Mouse (Mus musculus): ENCODE data around the gene Coro6.

Gene Coro6

DNA sequence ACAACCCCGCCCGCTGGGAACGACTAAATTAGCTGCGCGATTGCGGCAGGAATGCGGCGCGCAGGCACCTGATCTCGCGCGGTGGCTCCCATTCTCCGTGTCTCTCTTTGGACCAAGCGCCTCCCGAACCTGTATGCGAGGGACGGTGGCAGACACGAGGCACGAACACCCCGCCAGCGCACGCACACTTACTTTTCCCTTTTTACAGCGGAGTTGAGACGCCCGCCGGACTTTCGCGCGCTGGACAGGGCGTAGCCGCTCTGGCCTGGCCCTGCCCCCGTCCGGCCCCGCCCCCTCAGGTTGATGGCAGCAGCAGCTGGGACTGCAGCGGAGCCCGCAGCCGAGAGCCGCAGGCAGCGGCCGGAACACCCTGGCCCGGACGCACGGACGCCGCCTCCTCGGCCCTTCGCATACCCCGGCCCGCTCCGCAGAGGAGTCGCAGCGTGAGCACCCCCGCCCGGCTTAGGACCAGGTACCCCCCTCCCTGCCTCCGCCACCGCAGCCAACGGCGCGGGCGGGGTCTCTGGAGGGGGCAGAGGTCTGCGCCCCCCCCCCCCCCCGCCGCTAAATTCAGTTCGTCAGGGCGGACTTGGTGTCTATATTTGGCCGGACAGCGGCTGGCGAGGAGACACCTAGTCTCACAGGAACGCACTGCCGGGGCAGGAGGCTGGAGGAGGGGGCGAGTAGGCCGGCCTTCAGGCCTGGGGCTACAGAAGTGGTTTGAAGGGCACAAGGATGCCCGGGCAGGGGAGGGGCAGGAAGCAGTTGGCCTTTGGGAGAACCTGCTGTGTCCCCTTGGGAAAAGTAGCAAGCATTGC is at the start of gene Coro6:
Gene Coro6 (plus strand): TSS at position 129 of the 818 bp plus-strand sequence.
- DNase-seq = peak; percentile 51 to 66

DNA sequence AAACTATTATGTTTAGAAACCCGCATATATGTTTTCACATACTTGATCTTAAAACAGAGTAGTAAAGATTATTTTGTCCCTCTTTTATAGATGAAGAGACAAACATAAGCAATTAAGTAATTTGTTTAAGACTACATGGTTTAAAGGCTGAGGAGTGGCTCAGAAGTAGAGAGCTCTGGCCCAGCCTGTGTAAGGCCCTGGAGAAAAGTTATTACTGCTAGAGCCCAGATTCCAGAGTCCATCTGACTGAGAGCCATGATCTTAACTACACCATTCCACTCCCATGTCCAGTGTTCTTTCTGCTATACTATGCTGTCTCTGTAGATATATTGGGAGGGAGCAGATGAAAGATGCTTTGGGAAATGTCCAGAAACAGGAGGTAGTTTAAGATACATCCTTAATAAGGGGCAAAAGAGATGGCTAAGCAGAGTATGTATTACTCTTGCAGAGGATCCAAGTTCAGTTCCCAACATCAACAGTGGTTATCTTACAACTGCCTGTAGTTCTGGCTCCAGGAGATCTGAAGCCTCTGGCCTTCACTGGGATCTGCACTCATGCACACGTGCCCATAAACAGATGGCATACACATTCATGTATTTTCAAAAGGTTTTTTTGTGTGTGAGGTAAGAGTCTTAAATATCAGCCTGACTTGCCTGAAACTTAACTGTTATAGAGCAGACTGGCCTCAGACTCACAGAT is 47.9 kb upstream of the Coro6 start:
- DNase-seq = no peak

DNA sequence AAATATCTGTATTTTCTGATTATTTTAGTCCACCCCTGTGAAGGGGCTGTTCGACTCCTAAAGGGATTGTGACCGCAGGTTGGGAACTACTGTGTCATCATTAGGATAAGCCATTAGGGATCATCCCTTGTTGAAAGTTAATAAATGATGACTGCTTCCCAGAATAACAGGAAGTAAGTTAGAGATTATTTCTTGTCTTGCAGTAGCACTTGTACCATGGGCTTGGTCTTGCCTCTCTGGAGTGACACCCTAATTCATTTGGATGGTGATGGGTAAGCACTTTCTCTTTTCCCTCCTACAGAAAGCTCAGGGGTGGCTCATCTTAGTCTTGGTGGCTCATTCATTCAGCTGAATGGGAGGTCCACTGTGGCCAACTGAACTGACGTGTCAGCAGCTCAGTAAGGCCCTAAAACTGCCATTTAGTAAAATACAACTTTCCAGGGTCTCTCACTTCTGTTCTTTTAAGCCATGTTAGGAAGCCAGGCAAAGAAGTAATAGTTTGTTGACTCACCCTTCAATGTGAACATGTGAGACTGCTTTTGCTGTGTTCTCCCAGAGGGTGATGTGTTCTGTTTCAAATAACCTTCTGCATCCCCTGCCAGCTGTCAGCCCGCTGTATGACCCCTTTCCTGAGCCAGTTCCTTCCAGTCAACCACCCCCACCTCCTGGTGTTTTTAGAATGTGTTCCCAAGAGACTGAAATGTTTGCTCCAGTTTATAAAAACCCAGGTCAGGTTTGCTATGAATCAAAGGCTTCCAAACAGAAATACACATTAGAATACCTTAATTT is 45.8 kb upstream of the Coro6 start:
- no peak for DNase-seq

GRCm38 (mm10) chr11:77418021-77418420 is 44.2 kb upstream of the Coro6 start:
- no peak for DNase-seq

GRCm38 (mm10) chr11:77423175-77423859 is 38.9 kb upstream of the Coro6 start:
- DNase-seq = no peak

DNA sequence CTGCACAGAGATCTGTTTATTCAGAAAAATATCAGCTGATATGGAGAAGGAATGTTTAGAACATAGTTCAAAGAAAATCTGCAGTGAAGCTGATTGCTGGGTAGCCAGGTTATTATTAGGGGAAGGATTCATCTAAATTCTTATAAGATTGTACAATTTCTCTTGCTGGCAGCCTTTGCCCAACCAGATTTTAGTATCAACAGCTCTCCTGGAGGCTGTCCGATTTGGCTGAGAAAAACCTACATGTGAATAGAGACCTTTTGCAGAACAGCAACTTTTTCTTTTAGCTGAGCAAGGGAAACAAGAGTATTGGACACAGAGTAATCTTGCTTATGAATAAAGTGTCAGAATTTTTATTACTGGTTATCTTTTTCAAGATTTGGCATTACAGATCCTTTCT is 33.8 kb upstream of the Coro6 start:
- DNase-seq = no peak

- DNase-seq = no peak
These were observed 25.2 kb upstream of the Coro6 start for GRCm38 (mm10) chr11:77437026-77437425.

DNA sequence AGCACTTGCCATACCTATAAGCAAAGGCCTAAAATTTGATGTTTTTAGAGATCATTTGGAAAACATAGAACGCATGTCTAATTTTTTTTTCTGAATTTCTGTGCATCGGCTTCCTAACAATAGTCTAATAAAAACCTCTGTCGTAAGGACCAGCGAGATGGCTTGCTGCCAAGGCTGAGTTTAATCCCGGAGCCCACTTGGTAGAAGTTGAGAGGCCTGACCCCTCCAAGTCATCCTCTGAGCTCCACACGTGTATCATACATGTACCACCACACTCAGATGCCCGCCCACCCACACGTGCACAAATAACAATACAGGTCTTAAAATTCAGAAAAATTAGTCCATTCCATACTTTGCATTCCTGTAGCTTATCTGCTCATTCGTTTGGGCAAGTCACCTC is 22.1 kb upstream of the Coro6 start:
- no peak for DNase-seq

DNA sequence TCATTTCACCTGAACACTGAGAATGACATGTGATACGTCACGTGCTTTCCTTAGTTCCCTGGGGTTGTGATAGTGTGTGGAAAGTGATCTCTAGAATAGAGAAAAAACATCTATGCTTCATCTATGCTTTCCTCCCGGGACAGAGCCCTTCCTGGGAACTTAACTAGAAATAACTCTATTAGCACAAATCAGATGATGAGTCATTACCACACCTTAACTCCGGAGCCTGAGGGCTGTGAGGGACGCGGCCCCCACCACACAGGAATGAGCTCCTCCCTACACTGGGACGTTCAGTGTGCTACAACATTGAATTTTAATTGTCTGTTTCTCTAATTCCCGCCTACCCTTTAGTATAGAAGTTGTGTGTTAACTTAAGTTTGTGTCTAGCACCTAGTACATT is 21.2 kb upstream of the Coro6 start:
- DNase-seq = no peak

DNA sequence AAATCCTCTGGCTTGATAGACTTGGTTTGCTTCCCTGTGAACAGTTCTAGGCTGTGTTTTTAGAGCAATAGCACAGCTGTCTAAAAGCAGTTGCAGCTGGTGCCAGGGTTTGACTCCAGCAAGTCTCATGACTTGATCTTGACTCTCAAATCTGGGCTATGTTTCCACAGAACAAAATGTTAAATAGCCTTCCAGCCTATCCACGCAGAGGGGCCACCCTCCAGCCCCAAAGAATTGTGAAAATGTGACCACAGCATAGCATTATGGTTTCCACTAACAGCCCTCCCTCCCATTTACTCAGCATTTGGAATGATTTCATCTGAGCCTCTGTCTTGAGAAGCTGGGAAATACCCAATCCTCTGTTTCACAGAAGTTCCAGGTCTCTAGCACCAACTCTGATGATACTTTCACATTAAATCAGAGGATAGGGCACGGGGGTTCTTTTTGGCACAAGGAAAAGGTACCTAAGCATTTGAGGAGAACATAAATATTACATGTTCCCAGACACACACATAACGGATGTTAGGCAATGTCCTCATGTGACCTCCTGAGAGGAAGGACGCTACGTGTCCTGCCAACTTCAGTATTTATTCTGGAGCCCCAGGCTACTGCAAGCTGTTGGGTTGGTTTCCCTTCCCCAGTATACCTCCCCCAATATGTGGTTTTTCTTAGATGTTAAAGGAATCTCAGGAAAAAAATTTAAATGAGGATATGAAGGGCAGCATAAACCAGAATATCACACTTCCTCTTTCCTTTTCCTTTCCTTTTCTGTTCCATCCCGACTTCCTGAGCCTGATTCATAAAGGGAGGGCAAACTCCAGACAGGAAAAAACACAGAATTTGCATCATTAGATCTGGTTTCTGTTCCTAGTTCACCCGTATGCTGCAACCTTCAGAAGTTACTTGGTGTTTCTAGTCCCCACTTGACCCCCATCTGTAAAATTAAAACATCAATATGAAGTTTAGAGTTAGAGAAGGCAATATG is 19.7 kb upstream of the Coro6 start:
- peak; percentile 48 to 49 for DNase-seq

GRCm38 (mm10) chr11:77444939-77445338 is 17.3 kb upstream of the Coro6 start:
- DNase-seq = no peak

DNA sequence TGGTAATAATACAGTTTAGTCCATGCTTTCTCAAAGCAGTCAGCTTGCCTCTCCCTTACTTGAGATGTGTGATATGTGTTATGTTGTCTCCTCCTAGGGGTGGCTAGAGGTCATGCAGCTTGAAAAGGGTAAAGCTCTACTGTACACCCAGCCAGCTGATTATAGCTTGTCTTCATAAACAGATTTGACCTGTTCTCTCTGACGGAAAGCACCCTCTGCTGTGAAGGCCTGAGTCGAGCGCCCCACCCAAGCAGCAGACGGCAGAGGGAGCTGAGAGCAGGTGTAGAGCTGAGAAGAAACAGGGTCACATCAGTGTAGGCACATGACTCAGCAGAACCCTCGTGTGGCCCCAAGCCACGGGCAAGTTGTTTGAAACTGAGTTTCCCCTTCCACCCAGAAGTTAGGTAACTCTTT is 15.6 kb upstream of the Coro6 start:
- peak; percentile 60 to 74 for DNase-seq

GRCm38 (mm10) chr11:77449224-77449623 is 13.0 kb upstream of the Coro6 start:
- no peak for DNase-seq

DNA sequence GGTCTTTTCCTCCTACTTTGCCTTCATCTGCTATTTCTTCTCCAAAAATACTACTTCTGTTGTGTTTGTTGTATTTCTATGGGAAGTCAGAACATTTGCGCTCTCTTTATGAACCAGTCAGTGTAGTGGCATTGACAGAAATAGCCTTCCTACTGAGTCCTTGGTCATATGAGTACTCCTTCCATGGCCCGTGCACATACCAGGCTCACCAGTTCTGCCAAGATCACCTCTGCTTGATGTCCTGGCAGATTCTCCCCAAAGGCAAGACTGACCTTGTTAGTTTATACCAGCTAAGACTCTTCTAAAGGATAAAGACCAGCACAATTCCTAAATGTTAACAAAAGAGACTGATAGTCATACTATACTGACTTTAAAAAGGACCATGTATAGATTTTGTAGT is 10.5 kb upstream of the Coro6 start:
- DNase-seq = no peak

DNA sequence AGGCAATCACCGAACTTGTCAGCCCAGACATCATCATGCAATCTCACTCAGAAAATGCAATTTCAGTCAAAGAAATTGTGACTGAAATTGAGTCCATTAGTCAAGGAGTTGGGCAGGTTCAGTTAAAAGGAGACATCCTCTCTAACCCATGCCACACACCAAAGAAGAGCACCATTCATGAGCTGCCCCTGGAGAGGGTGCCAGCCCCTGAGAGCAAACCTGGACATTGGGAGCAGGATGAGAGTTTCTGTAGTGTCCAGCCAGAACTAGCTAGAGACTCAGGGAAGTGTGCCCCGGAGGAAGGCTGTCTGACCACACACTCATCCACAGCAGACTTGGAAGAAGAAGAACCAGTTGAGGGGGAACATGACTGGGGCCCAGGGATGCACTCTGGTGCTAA is 8.8 kb upstream of the Coro6 start:
- DNase-seq = no peak

- peak; percentile 60 to 62 for DNase-seq
These were observed 6.3 kb upstream of the Coro6 start for GRCm38 (mm10) chr11:77455770-77456510.

DNA sequence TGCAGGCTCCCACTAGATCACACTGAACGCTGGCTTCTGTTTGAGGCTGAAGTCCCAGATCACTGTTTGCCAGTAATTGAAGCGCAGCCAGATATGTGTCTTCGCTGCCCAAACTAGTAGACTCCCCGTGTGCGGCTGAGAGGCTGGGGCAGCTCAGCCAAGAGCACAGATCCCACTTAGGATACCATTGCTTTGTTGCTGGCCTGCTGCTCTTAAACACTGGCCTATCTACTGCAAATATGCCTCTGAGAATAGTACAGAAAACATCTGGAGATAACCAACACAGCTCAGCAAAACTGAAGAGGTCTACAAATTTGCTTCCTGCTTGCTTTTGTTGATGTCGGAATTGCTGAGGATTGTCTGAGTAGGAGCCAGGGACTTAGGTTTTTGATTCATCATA is 5.3 kb upstream of the Coro6 start:
- peak; percentile 81 to 86 for DNase-seq

GRCm38 (mm10) chr11:77461856-77462255 is 355 bp upstream of the Coro6 start:
- no peak for DNase-seq

DNA sequence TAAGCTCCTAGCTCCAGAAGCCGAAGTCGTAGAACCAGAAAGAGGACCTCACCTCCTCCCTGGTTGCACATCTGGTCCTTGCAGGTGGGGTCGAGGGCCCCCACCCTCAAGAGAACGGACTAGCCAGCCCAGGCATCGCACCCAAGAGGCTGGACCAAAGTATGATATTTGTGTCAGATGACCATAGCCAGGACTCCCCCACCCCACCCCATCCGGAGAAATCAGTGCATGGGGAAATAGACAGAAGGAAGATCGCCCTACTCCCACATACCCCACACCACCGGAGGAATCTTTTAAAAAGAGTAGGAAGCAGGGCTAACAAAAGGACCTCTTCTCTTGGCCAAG is 862 bp downstream of the Coro6 start:
- no peak for DNase-seq

- no peak for DNase-seq
These were observed 1.6 kb downstream of the Coro6 start for GRCm38 (mm10) chr11:77463786-77464185.

GRCm38 (mm10) chr11:77464684-77465083 is 2.5 kb downstream of the Coro6 start:
- no peak for DNase-seq

Measured in cerebellum, postnatal 10 days (tissue).